Mouse (Mus musculus) hindbrain, embryonic 13.5 days (tissue): ENCODE results near the gene Lix1l. TPM values are rescaled to one million over a fixed set of nuclear protein-coding genes. Genes with fewer than 3 reads are reported as not detected.

Experiments used
- ATAC-seq: fragments of 200-750 bp; cut with Nextera tagmentation; 2 replicates; pipeline ENCODE4 v1.8.0; 2017; ENCODE audit warnings: moderate TSS enrichment; ENCODE audit not compliant: low FRiP score
- H3K27ac ChIP-seq: fragments of 300-500 bp; sonication (generic); 2 replicates; pipeline ENCODE4 v1.5.1; 2015; ENCODE audit warnings: inconsistent platforms, mild to moderate bottlenecking, moderate library complexity
- H3K27me3 ChIP-seq: fragments of 300-500 bp; sonication (generic); 2 replicates; pipeline ENCODE4 v1.6.1; 2015; ENCODE audit warnings: mild to moderate bottlenecking, inconsistent platforms
- H3K36me3 ChIP-seq: fragments of 300-500 bp; sonication (generic); 2 replicates; pipeline ENCODE4 v1.6.1; 2015; ENCODE audit warnings: mild to moderate bottlenecking, inconsistent platforms
- H3K4me1 ChIP-seq: fragments of 300-500 bp; sonication (generic); replicated peaks from 2 replicates; pipeline ENCODE4 v1.6.1; 2015; ENCODE audit warnings: inconsistent platforms
- H3K4me2 ChIP-seq: fragments of 300-500 bp; sonication (generic); 2 replicates; pipeline ENCODE4 v1.6.1; 2015; ENCODE audit warnings: inconsistent platforms, mild to moderate bottlenecking, moderate library complexity
- H3K4me3 ChIP-seq: fragments of 300-500 bp; sonication (generic); 2 replicates; pipeline ENCODE4 v1.5.1; 2015; ENCODE audit warnings: mild to moderate bottlenecking, inconsistent platforms
- H3K9ac ChIP-seq: fragments of 300-500 bp; sonication (generic); 2 replicates; pipeline ENCODE4 v1.6.1; 2015; ENCODE audit warnings: mild to moderate bottlenecking, inconsistent platforms
- H3K9me3 ChIP-seq: fragments of 300-500 bp; sonication (generic); 2 replicates; pipeline ENCODE4 v1.6.1; 2016; ENCODE audit warnings: inconsistent platforms
- WGBS: fragments of 180-500 bp; shearing (Covaris S2); methylation state at CpG from one replicate; pipeline ENCODE4 v1.1.7; 2015; 5-methylcytosine and 5-hydroxymethylcytosine counted together
- polyA plus RNA-seq: library from polyadenylated mRNA; unstranded; fragments of >200 nt; fragmentation: Nextera tagmentation; extraction: Ambion mirVana; gene quantifications from 2 replicates; pipeline ENCODE4 v1.2.1, GENCODE M21; 2015

Lix1l gene
- polyA plus RNA-seq, 1 experiment from 2014 or later: 7.3 TPM

- H3K9ac ChIP-seq: no peak overlapping the region
- no peaks in the 10 kb centered on the region for H3K27me3 ChIP-seq
- H3K4me1 ChIP-seq: no peaks in the 10 kb centered on the region
- ATAC-seq: no peak
- WGBS: 87% methylated on average over 11 of the region's 11 CpGs
- no peak overlapping the region for H3K27ac ChIP-seq
- no peaks in the 10 kb centered on the region for H3K9me3 ChIP-seq
- H3K4me3 ChIP-seq: no peak overlapping the region
- no peak overlapping the region for H3K4me2 ChIP-seq
- H3K36me3 ChIP-seq: no peaks in the 10 kb centered on the region
These were observed 30.9 kb upstream of the Lix1l start for GRCm38 (mm10) chr3:96569966-96570605.

- Histone ChIP-seq H3K27ac (no peak overlapping the region), H3K27me3 (no peaks in the 10 kb centered on the region), H3K9ac (no peak overlapping the region), H3K9me3 (no peaks in the 10 kb centered on the region), H3K4me1 (no peaks in the 10 kb centered on the region), H3K36me3 (no peaks in the 10 kb centered on the region), H3K4me3 (no peak overlapping the region), H3K4me2 (no peak overlapping the region)
- WGBS: 81% methylated on average over 7 of the region's 7 CpGs
- ATAC-seq: no peak
These were observed 30.3 kb upstream of the Lix1l start for GRCm38 (mm10) chr3:96570643-96571042.

GRCm38 (mm10) chr3:96571336-96571735 lies 29.6 kb upstream of the Lix1l start:
- H3K4me2 ChIP-seq: no peak overlapping the region
- H3K36me3 ChIP-seq: no peaks in the 10 kb centered on the region
- no peak overlapping the region for H3K9ac ChIP-seq
- H3K27me3 ChIP-seq: no peaks in the 10 kb centered on the region
- 78% methylated on average over 2 of the region's 2 CpGs for WGBS
- peaks cover 6% of the 10 kb centered on the region for H3K4me1 ChIP-seq
- no peak for ATAC-seq
- no peak overlapping the region for H3K27ac ChIP-seq
- no peak overlapping the region for H3K4me3 ChIP-seq
- no peaks in the 10 kb centered on the region for H3K9me3 ChIP-seq

DNA sequence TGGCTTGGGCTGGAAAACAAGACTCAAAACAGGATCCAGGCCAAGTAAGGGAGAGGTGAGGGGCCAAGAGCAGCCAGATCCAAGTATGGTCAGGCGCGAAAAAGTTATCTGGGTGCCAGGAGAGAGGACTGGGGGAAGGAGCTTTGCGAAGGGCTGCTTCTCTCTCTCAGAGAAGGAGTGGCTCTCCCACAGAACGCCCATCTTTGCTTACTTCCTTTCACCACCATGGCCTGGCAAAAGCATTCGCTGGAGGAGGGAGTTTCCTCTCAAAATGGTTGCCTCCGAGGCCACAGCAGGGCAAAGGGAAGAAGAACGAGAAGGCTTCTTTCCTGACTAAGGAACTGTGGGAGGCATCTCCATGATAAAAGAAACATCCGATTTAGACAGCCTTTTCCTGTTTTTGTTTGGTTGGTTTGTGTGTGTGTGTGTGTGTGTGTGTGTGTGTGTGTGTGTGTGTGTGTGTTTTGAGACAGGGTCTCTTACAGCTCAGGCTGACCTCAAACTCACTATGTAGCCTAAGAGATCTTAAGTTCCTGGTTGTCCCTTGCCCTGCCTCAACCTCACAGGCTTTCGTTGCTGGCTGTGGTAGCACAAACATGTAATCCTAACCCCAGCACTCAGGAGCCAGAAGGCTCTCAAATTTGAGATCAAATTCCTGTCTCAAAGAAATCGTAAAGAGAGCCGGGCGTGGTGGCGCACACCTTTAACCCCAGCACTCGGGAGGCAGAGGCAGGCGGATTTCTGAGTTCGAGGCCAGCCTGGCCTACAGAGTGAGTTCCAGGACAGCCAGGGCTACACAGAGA lies 28.9 kb upstream of the Lix1l start:
- H3K4me2 ChIP-seq: no peak overlapping the region
- H3K4me3 ChIP-seq: no peak overlapping the region
- 83% methylated on average over 16 of the region's 16 CpGs for WGBS
- H3K36me3 ChIP-seq: no peaks in the 10 kb centered on the region
- ATAC-seq: no peak
- no peaks in the 10 kb centered on the region for H3K9me3 ChIP-seq
- H3K27ac ChIP-seq: no peak overlapping the region
- H3K4me1 ChIP-seq: peaks cover 14% of the 10 kb centered on the region
- no peaks in the 10 kb centered on the region for H3K27me3 ChIP-seq
- no peak overlapping the region for H3K9ac ChIP-seq

GRCm38 (mm10) chr3:96573611-96574511 lies 27.1 kb upstream of the Lix1l start:
- H3K27ac ChIP-seq: no peak overlapping the region
- WGBS: 82% methylated on average over 19 of the region's 19 CpGs
- no peaks in the 10 kb centered on the region for H3K27me3 ChIP-seq
- H3K9ac ChIP-seq: no peak overlapping the region
- H3K4me3 ChIP-seq: no peak overlapping the region
- H3K4me1 ChIP-seq: peaks cover 18% of the 10 kb centered on the region
- H3K4me2 ChIP-seq: no peak overlapping the region
- H3K9me3 ChIP-seq: no peaks in the 10 kb centered on the region
- H3K36me3 ChIP-seq: no peaks in the 10 kb centered on the region
- ATAC-seq: no peak

GRCm38 (mm10) chr3:96575272-96575984 lies 25.5 kb upstream of the Lix1l start:
- no peaks in the 10 kb centered on the region for H3K9me3 ChIP-seq
- 84% methylated on average over 8 of the region's 8 CpGs for WGBS
- no peak overlapping the region for H3K9ac ChIP-seq
- no peak overlapping the region for H3K27ac ChIP-seq
- H3K4me3 ChIP-seq: no peak overlapping the region
- no peak overlapping the region for H3K4me2 ChIP-seq
- no peak for ATAC-seq
- peaks cover 24% of the 10 kb centered on the region for H3K4me1 ChIP-seq
- H3K27me3 ChIP-seq: no peaks in the 10 kb centered on the region
- H3K36me3 ChIP-seq: no peaks in the 10 kb centered on the region

DNA sequence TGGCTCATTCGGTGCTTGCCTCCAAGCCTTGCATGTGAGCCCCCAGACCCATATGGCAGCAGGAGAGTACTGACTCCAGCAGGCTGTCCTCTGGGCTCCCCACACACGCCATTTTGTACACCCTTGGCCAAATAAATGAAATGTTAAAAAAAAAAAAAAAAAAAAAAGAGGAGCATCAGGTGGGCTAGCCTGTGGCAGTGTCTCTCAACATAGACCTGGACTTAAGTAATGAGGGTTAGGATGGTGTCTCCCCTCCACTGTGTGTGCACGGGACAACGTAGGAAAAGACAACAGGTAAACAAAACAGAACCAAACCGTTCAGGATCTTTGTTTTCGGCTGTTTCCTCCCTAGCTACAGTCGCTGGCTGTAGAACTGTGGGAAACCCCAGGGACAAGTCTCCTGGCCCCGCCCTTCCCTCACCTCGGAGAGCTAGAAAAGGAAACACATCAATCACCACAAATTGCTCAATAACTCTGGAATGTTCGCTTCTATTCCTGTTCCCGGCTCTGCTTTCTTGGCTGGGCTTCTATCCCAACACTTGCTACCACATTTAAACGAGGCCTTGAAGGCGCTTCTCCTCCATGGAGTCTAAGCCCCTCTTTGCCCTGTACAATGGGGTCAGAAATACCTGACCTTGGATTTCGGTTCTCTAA lies 24.8 kb upstream of the Lix1l start:
- ATAC-seq: peak; percentile 16; the same call in 1 of the 2 replicates
- whole genome bisulfite sequencing: 59% methylated on average over 14 of the region's 14 CpGs
- no peak overlapping the region for H3K9ac ChIP-seq

GRCm38 (mm10) chr3:96576690-96577541 lies 24.0 kb upstream of the Lix1l start, which contains the start of gene Gm16253:
Gene Gm16253, plus strand, starts transcription at chr3:96576984.
- WGBS: 23% methylated on average over 17 of the region's 17 CpGs
- no peak within 1 kb of the TSS for H3K9ac ChIP-seq
- peak within 1 kb of the TSS; percentile 1; the same call in 1 of the 2 replicates for H3K4me3 ChIP-seq

More for the DNA sequence above, 24.8 kb upstream of the Lix1l start:
- Histone ChIP-seq H3K9me3 (no peaks in the 10 kb centered on the region), H3K27me3 (peaks cover 1% of the 10 kb centered on the region; the same call in 1 of the 2 replicates), H3K36me3 (no peaks in the 10 kb centered on the region), H3K4me3 (peak overlapping the region; percentile 1; the same call in 1 of the 2 replicates), H3K4me1 (peaks cover 31% of the 10 kb centered on the region), H3K27ac (peak overlapping the region; percentile 71), H3K4me2 (peak overlapping the region; percentile 38)

GRCm38 (mm10) chr3:96577566-96577965 lies 23.4 kb upstream of the Lix1l start:
- H3K27ac ChIP-seq: peak overlapping the region; percentile 71
- WGBS: 62% methylated on average over 4 of the region's 4 CpGs
- ATAC-seq: no peak
- H3K9me3 ChIP-seq: no peaks in the 10 kb centered on the region
- H3K9ac ChIP-seq: no peak overlapping the region
- H3K4me2 ChIP-seq: no peak overlapping the region
- peaks cover 11% of the 10 kb centered on the region for H3K27me3 ChIP-seq
- no peaks in the 10 kb centered on the region for H3K36me3 ChIP-seq
- H3K4me1 ChIP-seq: peaks cover 31% of the 10 kb centered on the region
- no peak overlapping the region for H3K4me3 ChIP-seq

More at GRCm38 (mm10) chr3:96576690-96577541, 24.0 kb upstream of the Lix1l start, which contains the start of gene Gm16253:
- no peaks in the 10 kb centered on the region for H3K9me3 ChIP-seq
- peak within 1 kb of the TSS; percentile 38 for H3K4me2 ChIP-seq
- no peaks in the 10 kb centered on the region for H3K36me3 ChIP-seq
- peaks cover 31% of the 10 kb centered on the region for H3K4me1 ChIP-seq
- H3K27ac ChIP-seq: peak within 1 kb of the TSS; percentile 71
- peaks cover 9% of the 10 kb centered on the region for H3K27me3 ChIP-seq
- peak; percentile 83 for ATAC-seq

DNA sequence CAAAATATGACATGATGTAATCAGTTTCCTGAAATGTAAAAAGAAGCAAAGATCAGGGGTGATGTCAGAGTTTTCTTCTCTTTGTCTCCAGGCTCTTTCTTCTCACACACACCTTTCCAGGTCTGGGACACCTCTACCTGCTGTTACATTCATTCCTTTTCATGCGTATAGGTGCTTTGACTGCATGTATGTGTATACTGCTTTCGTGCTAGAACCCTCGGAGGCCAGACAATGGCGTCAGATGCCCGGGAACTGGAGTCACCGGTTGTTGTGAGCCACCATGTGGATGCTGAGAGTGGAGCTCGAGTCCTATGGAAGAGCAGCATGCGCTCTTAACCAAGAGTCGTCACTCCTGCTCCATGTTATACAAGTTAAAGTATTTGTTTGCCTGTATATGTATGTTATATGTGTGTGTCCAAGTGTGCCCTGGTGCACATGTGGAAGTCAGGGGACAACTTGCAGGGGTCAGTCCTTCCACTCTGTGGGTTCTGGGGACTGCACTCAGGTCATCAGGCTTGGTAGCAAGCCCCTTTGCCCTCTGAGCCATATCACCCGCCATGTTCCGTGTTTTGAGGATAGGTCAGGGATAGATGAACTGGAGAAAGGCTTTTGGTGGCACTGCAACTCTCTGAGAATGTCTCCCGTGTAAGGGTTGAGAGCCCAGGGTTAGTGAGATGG lies 22.2 kb upstream of the Lix1l start:
- Histone ChIP-seq H3K4me1 (peaks cover 31% of the 10 kb centered on the region), H3K4me3 (no peak overlapping the region), H3K9me3 (no peaks in the 10 kb centered on the region), H3K9ac (0 out of 2 replicates have a peak overlapping the region, but pooled peaks have one; percentile 43), H3K36me3 (no peaks in the 10 kb centered on the region), H3K4me2 (no peak overlapping the region), H3K27ac (no peak overlapping the region), H3K27me3 (peaks cover 11% of the 10 kb centered on the region)
- ATAC-seq: no peak
- 80% methylated on average over 12 of the region's 12 CpGs for WGBS
